Mouse (Mus musculus): ENCODE results near the gene Ncoa6. TPM values are rescaled to one million over a fixed set of nuclear protein-coding genes. Genes with fewer than 3 reads are reported as not detected.
A peak's percentile ranks its signal among the peaks of the same experiment; 100 is the strongest.

Gene Ncoa6
- polyA plus RNA-seq, 2 experiments: 26.9 to 45.4 TPM

DNA sequence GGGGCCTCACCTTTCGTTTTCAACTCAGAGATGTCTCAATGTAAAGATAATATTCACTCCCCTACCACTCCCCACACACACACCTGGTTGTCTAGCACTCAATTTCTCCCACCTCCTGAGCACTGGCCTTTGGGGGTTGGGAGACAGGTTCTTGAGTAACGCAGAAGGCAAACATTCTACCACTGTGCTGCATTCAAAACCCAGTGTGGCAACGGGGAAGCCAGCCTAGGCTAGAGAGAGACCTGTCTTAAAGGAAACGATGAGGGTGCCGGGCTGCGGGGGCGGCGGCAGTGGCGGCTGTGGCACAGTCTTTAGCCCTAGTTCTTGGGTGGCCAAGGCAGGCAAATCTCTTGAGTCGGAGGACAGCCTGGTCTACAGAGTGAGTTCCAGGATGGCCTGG lies 97.5 kb downstream of the Ncoa6 start:
- no peaks in the 10 kb centered on the region for H3K9me3 ChIP-seq (ENCODE audit: control insufficient read depth, low read length)
- no peak overlapping the region for H3K9ac ChIP-seq (ENCODE audit: low read depth, low read length, severe bottlenecking)
- DNase-seq (ENCODE audit: low spot score) (no peak), ATAC-seq (ENCODE audit: low FRiP score, low read depth) (no peak)
- WGBS: 82% methylated on average over 10 of the region's 10 CpGs
- peaks cover 3% of the 10 kb centered on the region; the same call in 1 of the 2 replicates for H3K27me3 ChIP-seq (ENCODE audit: control insufficient read depth, insufficient read depth, low read length)
- no peak overlapping the region for H3K27ac ChIP-seq (replicated peaks; ENCODE audit: low read depth, low read length)
- no peak overlapping the region for H3K4me3 ChIP-seq (replicated peaks; ENCODE audit: low read length)
- H3K4me2 ChIP-seq (replicated peaks; ENCODE audit: low read depth, low read length, severe bottlenecking): no peak overlapping the region
- H3K4me1 ChIP-seq (ENCODE audit: control insufficient read depth, insufficient read depth, low read length): 0 out of 2 replicates have a peak, but pooled peaks cover 3% of the 10 kb centered on the region
- H3K36me3 ChIP-seq (ENCODE audit: control insufficient read depth, insufficient read depth, low read length): no peaks in the 10 kb centered on the region
- TF ChIP-seq POLR2A (IDR thresholded peaks at IDR 0.05; ENCODE audit: borderline replicate concordance, extremely low read depth, insufficient read depth, insufficient read length): no peak

DNA sequence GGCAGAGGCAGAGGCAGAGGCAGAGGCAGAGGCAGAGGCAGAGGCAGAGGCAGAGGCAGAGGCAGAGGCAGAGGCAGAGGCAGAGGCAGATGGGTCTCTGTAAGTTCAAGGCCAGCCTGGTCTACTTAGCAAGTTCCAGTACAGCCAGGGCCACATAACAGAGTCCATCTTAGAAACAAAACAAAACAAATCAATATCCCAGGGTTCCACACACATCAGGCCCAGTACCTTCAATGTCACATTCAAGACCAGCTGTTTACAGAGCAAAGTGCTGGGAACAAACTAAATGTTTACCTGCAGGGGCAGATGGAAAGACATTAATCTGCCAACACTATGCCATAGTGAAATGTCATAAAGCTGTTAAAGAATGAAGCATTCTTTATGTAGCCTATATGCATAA lies 99.2 kb downstream of the Ncoa6 start:
- no peak for ATAC-seq (ENCODE audit: low FRiP score, low read depth)

DNA sequence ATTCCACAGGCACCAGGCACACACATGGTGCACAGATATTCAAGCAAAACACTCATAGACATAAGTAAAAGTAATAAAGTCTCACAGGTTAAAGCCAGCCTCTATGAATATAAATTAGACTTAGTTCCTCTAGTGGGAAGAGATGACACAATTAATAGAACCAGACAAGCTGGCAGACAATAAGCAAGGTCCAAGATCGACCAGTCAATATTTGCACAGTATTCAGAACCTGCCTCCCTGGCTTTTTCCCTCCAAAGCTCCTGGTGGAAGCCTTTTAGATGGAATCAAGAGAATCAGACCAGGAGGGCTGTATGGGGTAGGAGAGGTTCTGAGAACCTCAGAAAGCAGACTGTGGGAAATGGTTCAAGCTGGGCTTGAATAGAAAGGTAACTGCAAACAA lies 99.8 kb downstream of the Ncoa6 start:
- Histone ChIP-seq H3K9me3 (ENCODE audit: control insufficient read depth, low read length) (no peaks in the 10 kb centered on the region), H3K27ac (replicated peaks; ENCODE audit: low read depth, low read length) (no peak overlapping the region), H3K27me3 (ENCODE audit: control insufficient read depth, insufficient read depth, low read length) (no peaks in the 10 kb centered on the region), H3K36me3 (ENCODE audit: control insufficient read depth, insufficient read depth, low read length) (no peaks in the 10 kb centered on the region), H3K9ac (ENCODE audit: low read depth, low read length, severe bottlenecking) (no peak overlapping the region), H3K4me2 (replicated peaks; ENCODE audit: low read depth, low read length, severe bottlenecking) (no peak overlapping the region), H3K4me1 (ENCODE audit: control insufficient read depth, insufficient read depth, low read length) (no peaks in the 10 kb centered on the region), H3K4me3 (replicated peaks; ENCODE audit: low read length) (no peak overlapping the region)
- TF ChIP-seq POLR2A (IDR thresholded peaks at IDR 0.05; ENCODE audit: borderline replicate concordance, extremely low read depth, insufficient read depth, insufficient read length): no peak
- WGBS: 83% methylated on average over 1 of the region's 1 CpGs
- ATAC-seq (ENCODE audit: low FRiP score, low read depth) (no peak), DNase-seq (ENCODE audit: low spot score) (no peak)

More for the DNA sequence above, 99.2 kb downstream of the Ncoa6 start:
- DNase-seq (ENCODE audit: low spot score): no peak
- H3K4me2 ChIP-seq (replicated peaks; ENCODE audit: low read depth, low read length, severe bottlenecking): no peak overlapping the region
- no peak overlapping the region for H3K4me3 ChIP-seq (replicated peaks; ENCODE audit: low read length)
- no peak for TF ChIP-seq POLR2A (IDR thresholded peaks at IDR 0.05; ENCODE audit: borderline replicate concordance, extremely low read depth, insufficient read depth, insufficient read length)
- H3K27me3 ChIP-seq (ENCODE audit: control insufficient read depth, insufficient read depth, low read length): no peaks in the 10 kb centered on the region
- H3K36me3 ChIP-seq (ENCODE audit: control insufficient read depth, insufficient read depth, low read length): no peaks in the 10 kb centered on the region
- no peak overlapping the region for H3K27ac ChIP-seq (replicated peaks; ENCODE audit: low read depth, low read length)
- no peak overlapping the region for H3K9ac ChIP-seq (ENCODE audit: low read depth, low read length, severe bottlenecking)
- no peaks in the 10 kb centered on the region for H3K9me3 ChIP-seq (ENCODE audit: control insufficient read depth, low read length)
- no peaks in the 10 kb centered on the region for H3K4me1 ChIP-seq (ENCODE audit: control insufficient read depth, insufficient read depth, low read length)

DNA sequence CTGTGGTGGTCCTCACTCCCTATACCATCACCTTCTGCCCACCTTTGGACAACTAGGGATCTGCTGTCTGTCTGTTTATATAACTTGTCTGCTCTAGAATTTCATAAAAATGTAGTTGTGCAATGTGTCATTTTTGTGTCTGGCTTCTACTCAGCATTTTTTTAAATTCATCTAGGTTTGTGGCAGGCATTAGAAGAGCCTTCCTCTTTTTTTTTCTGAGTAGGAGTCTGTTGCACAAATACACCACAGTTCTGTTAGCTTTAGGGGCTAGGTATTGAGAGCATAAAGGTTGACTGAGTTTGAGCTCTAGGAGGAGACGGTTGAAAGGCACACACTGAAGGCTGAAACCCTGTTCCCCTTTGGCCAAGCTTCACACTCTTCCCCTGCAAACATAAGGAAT lies 100.4 kb downstream of the Ncoa6 start:
- Histone ChIP-seq H3K27ac (replicated peaks; ENCODE audit: low read depth, low read length) (no peak overlapping the region), H3K4me3 (replicated peaks; ENCODE audit: low read length) (no peak overlapping the region), H3K27me3 (ENCODE audit: control insufficient read depth, insufficient read depth, low read length) (no peaks in the 10 kb centered on the region), H3K9ac (ENCODE audit: low read depth, low read length, severe bottlenecking) (no peak overlapping the region), H3K4me2 (replicated peaks; ENCODE audit: low read depth, low read length, severe bottlenecking) (no peak overlapping the region), H3K36me3 (ENCODE audit: control insufficient read depth, insufficient read depth, low read length) (no peaks in the 10 kb centered on the region), H3K4me1 (ENCODE audit: control insufficient read depth, insufficient read depth, low read length) (no peaks in the 10 kb centered on the region), H3K9me3 (ENCODE audit: control insufficient read depth, low read length) (no peaks in the 10 kb centered on the region)
- 73% methylated on average over 1 of the region's 1 CpGs for WGBS
- no peak for DNase-seq (ENCODE audit: low spot score)
- no peak for ATAC-seq (ENCODE audit: low FRiP score, low read depth)
- no peak for TF ChIP-seq POLR2A (IDR thresholded peaks at IDR 0.05; ENCODE audit: borderline replicate concordance, extremely low read depth, insufficient read depth, insufficient read length)

DNA sequence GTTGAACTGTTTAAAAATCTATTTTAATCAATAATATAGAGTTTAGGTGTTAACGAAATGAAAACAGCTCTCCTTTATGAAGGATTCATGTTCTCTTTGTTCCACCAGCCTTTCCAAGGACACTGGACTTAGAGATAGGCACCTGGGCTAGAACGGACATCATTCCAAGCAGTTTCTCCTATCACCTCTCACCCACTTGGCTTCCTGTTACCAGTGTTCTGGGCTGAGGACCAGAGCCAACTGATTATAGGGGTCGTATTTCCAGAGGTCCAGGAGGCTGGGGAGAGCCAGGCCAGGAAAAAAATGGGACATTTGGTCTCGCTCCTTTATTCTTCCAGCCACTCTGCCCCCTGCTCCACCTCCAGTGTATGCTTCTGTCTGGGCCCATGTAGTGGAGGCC lies 101.2 kb downstream of the Ncoa6 start:
- Histone ChIP-seq H3K36me3 (ENCODE audit: control insufficient read depth, insufficient read depth, low read length) (no peaks in the 10 kb centered on the region), H3K4me2 (replicated peaks; ENCODE audit: low read depth, low read length, severe bottlenecking) (no peak overlapping the region), H3K4me3 (replicated peaks; ENCODE audit: low read length) (no peak overlapping the region), H3K27me3 (ENCODE audit: control insufficient read depth, insufficient read depth, low read length) (no peaks in the 10 kb centered on the region), H3K27ac (replicated peaks; ENCODE audit: low read depth, low read length) (no peak overlapping the region), H3K4me1 (ENCODE audit: control insufficient read depth, insufficient read depth, low read length) (no peaks in the 10 kb centered on the region), H3K9ac (ENCODE audit: low read depth, low read length, severe bottlenecking) (no peak overlapping the region), H3K9me3 (ENCODE audit: control insufficient read depth, low read length) (no peaks in the 10 kb centered on the region)
- TF ChIP-seq POLR2A (IDR thresholded peaks at IDR 0.05; ENCODE audit: borderline replicate concordance, extremely low read depth, insufficient read depth, insufficient read length): no peak
- ATAC-seq (ENCODE audit: low FRiP score, low read depth) (no peak), DNase-seq (ENCODE audit: low spot score) (no peak)
- 54% methylated on average over 4 of the region's 4 CpGs for WGBS

DNA sequence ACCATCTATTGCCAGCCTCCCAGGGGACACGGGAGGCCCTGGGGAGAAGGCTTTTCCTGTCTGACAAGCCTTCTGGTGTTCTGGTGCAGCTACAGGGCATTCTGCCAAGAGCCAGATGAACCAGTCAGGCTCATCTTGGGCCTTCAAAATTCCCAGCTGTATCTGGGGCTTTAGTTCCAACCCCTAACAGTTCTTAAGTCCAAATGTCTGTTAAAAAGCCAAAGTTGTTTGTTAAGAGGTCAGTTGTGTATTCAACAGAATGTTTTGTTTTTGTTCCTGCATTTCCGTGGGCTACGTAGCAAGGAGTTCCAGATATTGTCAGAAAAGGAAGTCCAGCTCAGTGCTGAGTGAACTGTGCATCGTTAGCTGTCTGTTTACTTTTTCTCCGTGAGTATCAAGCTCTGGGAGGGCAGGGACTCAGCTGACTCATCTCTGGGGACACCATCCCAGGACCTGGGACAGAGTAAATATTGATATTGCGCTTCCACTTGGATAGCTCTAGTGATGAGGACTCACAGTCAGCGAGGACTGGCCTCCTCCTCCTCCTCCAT lies 104.3 kb downstream of the Ncoa6 start:
- Histone ChIP-seq H3K9ac (ENCODE audit: low read depth, low read length, severe bottlenecking) (no peak overlapping the region), H3K27ac (replicated peaks; ENCODE audit: low read depth, low read length) (no peak overlapping the region), H3K27me3 (ENCODE audit: control insufficient read depth, insufficient read depth, low read length) (no peaks in the 10 kb centered on the region), H3K4me3 (replicated peaks; ENCODE audit: low read length) (no peak overlapping the region), H3K4me1 (ENCODE audit: control insufficient read depth, insufficient read depth, low read length) (no peaks in the 10 kb centered on the region), H3K4me2 (replicated peaks; ENCODE audit: low read depth, low read length, severe bottlenecking) (no peak overlapping the region), H3K9me3 (ENCODE audit: control insufficient read depth, low read length) (no peaks in the 10 kb centered on the region), H3K36me3 (ENCODE audit: control insufficient read depth, insufficient read depth, low read length) (no peaks in the 10 kb centered on the region)
- ATAC-seq (ENCODE audit: low FRiP score, low read depth): no peak
- WGBS: 61% methylated on average over 7 of the region's 7 CpGs
- peak; percentile 29 for DNase-seq (ENCODE audit: low spot score)
- no peak for TF ChIP-seq POLR2A (IDR thresholded peaks at IDR 0.05; ENCODE audit: borderline replicate concordance, extremely low read depth, insufficient read depth, insufficient read length)
